Mouse (Mus musculus) myocyte (in vitro differentiated cells): ENCODE data around the gene Hnrnpu. TPM values are rescaled to one million over a fixed set of nuclear protein-coding genes. Genes with fewer than 3 reads are reported as not detected.

ENCODE experiments used
- H3K27me3 ChIP-seq: one replicate; pipeline ENCODE4 v1.6.1; 2011; ENCODE audit not compliant: control insufficient read depth, insufficient read depth, insufficient read length
- H3K36me3 ChIP-seq: one replicate; pipeline ENCODE4 v1.6.1; 2011; ENCODE audit not compliant: control insufficient read depth, insufficient read depth
- H3K4me2 ChIP-seq: one replicate; pipeline ENCODE4 v1.6.1; 2011; ENCODE audit warnings: low read depth, control low read depth
- H3K4me3 ChIP-seq: one replicate; pipeline ENCODE4 v1.5.1; 2011; ENCODE audit warnings: mild to moderate bottlenecking, control low read depth, moderate library complexity
- H3K79me2 ChIP-seq: one replicate; pipeline ENCODE4 v1.6.1; 2011; ENCODE audit not compliant: control insufficient read depth, insufficient read depth
- H3ac ChIP-seq: one replicate; pipeline ENCODE4 v1.6.1; 2011; ENCODE audit not compliant: control insufficient read depth, insufficient read length
- CEBPB ChIP-seq: IDR thresholded peaks from 2 replicates; pipeline ENCODE4 v1.6.1; 2011; ENCODE audit warnings: mild to moderate bottlenecking, moderate library complexity; ENCODE audit not compliant: poor library complexity, insufficient read depth, severe bottlenecking
- E2F4 ChIP-seq: IDR thresholded peaks from one replicate; pipeline ENCODE4 v1.6.1; 2011; ENCODE audit warnings: mild to moderate bottlenecking, control low read depth, moderate library complexity; ENCODE audit not compliant: insufficient read depth
- MAX ChIP-seq: IDR thresholded peaks from one replicate; pipeline ENCODE4 v1.6.1; 2011; ENCODE audit warnings: low read depth, mild to moderate bottlenecking, control low read depth
- MYOD1 ChIP-seq, 3 experiments: IDR thresholded peaks; one replicate each; pipeline ENCODE4 v1.6.1; 2011; ENCODE audit warnings: control low read depth in 2 of 3, low read depth in 2 of 3, mild to moderate bottlenecking in 2 of 3, moderate library complexity in 1 of 3; ENCODE audit not compliant: insufficient read length in 2 of 3, control insufficient read depth in 1 of 3
- MYOG ChIP-seq, 3 experiments: IDR thresholded peaks; one replicate each; pipeline ENCODE4 v1.6.1; 2011; ENCODE audit warnings: control low read depth in 2 of 3, low read depth in 2 of 3, mild to moderate bottlenecking in 2 of 3; ENCODE audit not compliant: insufficient read length in 2 of 3, control insufficient read depth in 1 of 3, insufficient read depth in 1 of 3
- POLR2A ChIP-seq: IDR thresholded peaks from one replicate; pipeline ENCODE4 v1.6.1; 2011; ENCODE audit warnings: low read depth, mild to moderate bottlenecking, control low read depth, moderate library complexity; ENCODE audit not compliant: insufficient read length
- POLR2AphosphoS2 ChIP-seq: IDR thresholded peaks from one replicate; pipeline ENCODE4 v1.6.1; 2011; ENCODE audit warnings: low read depth, control low read depth; ENCODE audit not compliant: insufficient read length
- REST ChIP-seq: IDR thresholded peaks from one replicate; pipeline ENCODE4 v1.6.1; 2011; ENCODE audit warnings: mild to moderate bottlenecking, control low read depth, moderate library complexity; ENCODE audit not compliant: insufficient read depth, insufficient read length
- SRF ChIP-seq: IDR thresholded peaks from one replicate; pipeline ENCODE4 v1.6.1; 2011; ENCODE audit warnings: low read depth; ENCODE audit not compliant: control insufficient read depth, insufficient read length
- TCF12 ChIP-seq: IDR thresholded peaks from one replicate; pipeline ENCODE4 v1.6.1; 2011; ENCODE audit warnings: mild to moderate bottlenecking, control low read depth; ENCODE audit not compliant: poor library complexity, insufficient read depth, severe bottlenecking
- TCF3 ChIP-seq: IDR thresholded peaks from one replicate; pipeline ENCODE4 v1.6.1; 2011; ENCODE audit warnings: low read depth, control low read depth; ENCODE audit not compliant: insufficient read length
- USF1 ChIP-seq: IDR thresholded peaks from one replicate; pipeline ENCODE4 v1.6.1; 2011; ENCODE audit warnings: low read depth, mild to moderate bottlenecking, control low read depth, moderate library complexity
- polyA plus RNA-seq: library from polyadenylated mRNA; unstranded; fragments of >200 nt; fragmentation: generic; extraction: Trizol; gene quantifications from one replicate; pipeline ENCODE4 v1.2.1, GENCODE M21; 2012; ENCODE audit warnings: missing spikeins

Gene Hnrnpu
- polyA plus RNA-seq, 1 experiment = 95.0 TPM

GRCm38 (mm10) chr1:178342612-178343011 lies 5.0 kb upstream of the Hnrnpu start:
- TF ChIP-seq MYOD1 (IDR thresholded peaks at IDR 0.05; ENCODE audit: control insufficient read depth in 1 of 3, insufficient read length in 2 of 3, low read depth in 2 of 3) (no peak), E2F4 (no peak), TCF12 (no peak), POLR2AphosphoS2 (no peak), REST (no peak), MYOG (IDR thresholded peaks at IDR 0.05; ENCODE audit: control insufficient read depth in 1 of 3, insufficient read depth in 1 of 3, insufficient read length in 2 of 3, low read depth in 2 of 3) (no peak), MAX (no peak)

GRCm38 (mm10) chr1:178342063-178342462 lies 4.5 kb upstream of the Hnrnpu start:
- Histone ChIP-seq H3K4me3 (no peak overlapping the region), H3ac (no peak overlapping the region), H3K79me2 (peaks cover 13% of the 10 kb centered on the region), H3K36me3 (no peaks in the 10 kb centered on the region), H3K27me3 (no peaks in the 10 kb centered on the region), H3K4me2 (no peak overlapping the region)
- TF ChIP-seq MAX (no peak), POLR2AphosphoS2 (no peak)

More at GRCm38 (mm10) chr1:178342612-178343011, 5.0 kb upstream of the Hnrnpu start:
- no peak overlapping the region for H3K4me3 ChIP-seq
- H3K36me3 ChIP-seq = no peaks in the 10 kb centered on the region
- H3K4me2 ChIP-seq = no peak overlapping the region
- no peak overlapping the region for H3ac ChIP-seq
- H3K27me3 ChIP-seq = no peaks in the 10 kb centered on the region
- peaks cover 9% of the 10 kb centered on the region for H3K79me2 ChIP-seq

GRCm38 (mm10) chr1:178341435-178341834 lies 3.8 kb upstream of the Hnrnpu start:
- Histone ChIP-seq H3K36me3 (no peaks in the 10 kb centered on the region), H3K4me2 (no peak overlapping the region), H3K4me3 (no peak overlapping the region), H3K27me3 (no peaks in the 10 kb centered on the region), H3ac (no peak overlapping the region), H3K79me2 (peaks cover 13% of the 10 kb centered on the region)
- TF ChIP-seq TCF3 = no peak
- TF ChIP-seq MYOG (IDR thresholded peaks at IDR 0.05; ENCODE audit: control insufficient read depth in 1 of 3, insufficient read depth in 1 of 3, insufficient read length in 2 of 3, low read depth in 2 of 3) = peak in 1 of 3 experiments; percentile 57
- no peak for TF ChIP-seq REST
- peak in 2 of 3 experiments; percentile 32 to 45 for TF ChIP-seq MYOD1 (IDR thresholded peaks at IDR 0.05; ENCODE audit: control insufficient read depth in 1 of 3, insufficient read length in 2 of 3, low read depth in 2 of 3)

- TF ChIP-seq E2F4 (no peak), CEBPB (no peak)
- Histone ChIP-seq H3K27me3 (no peaks in the 10 kb centered on the region), H3K79me2 (peaks cover 23% of the 10 kb centered on the region)
Observed at GRCm38 (mm10) chr1:178340213-178340612, 2.6 kb upstream of the Hnrnpu start.

GRCm38 (mm10) chr1:178338318-178338641 lies 683 bp upstream of the Hnrnpu start:
- Histone ChIP-seq H3K36me3 (peaks cover 28% of the 10 kb centered on the region), H3ac (peak overlapping the region; percentile 100), H3K4me3 (peak overlapping the region; percentile 83), H3K27me3 (no peaks in the 10 kb centered on the region), H3K79me2 (peaks cover 43% of the 10 kb centered on the region), H3K4me2 (peak overlapping the region; percentile 96)
- TF ChIP-seq MYOG (IDR thresholded peaks at IDR 0.05; ENCODE audit: control insufficient read depth in 1 of 3, insufficient read depth in 1 of 3, insufficient read length in 2 of 3, low read depth in 2 of 3) (no peak), POLR2A (no peak), SRF (no peak), MYOD1 (IDR thresholded peaks at IDR 0.05; ENCODE audit: control insufficient read depth in 1 of 3, insufficient read length in 2 of 3, low read depth in 2 of 3) (no peak), E2F4 (no peak), USF1 (no peak), POLR2AphosphoS2 (no peak), REST (no peak), CEBPB (no peak), TCF3 (no peak), MAX (no peak), TCF12 (no peak)

More at GRCm38 (mm10) chr1:178340213-178340612, 2.6 kb upstream of the Hnrnpu start:
- no peak overlapping the region for H3ac ChIP-seq
- no peak overlapping the region for H3K4me2 ChIP-seq
- H3K4me3 ChIP-seq = no peak overlapping the region
- H3K36me3 ChIP-seq = peaks cover 9% of the 10 kb centered on the region

- Histone ChIP-seq H3K4me2 (no peak overlapping the region), H3K4me3 (peak overlapping the region; percentile 83), H3K27me3 (no peaks in the 10 kb centered on the region), H3K79me2 (peaks cover 56% of the 10 kb centered on the region), H3K36me3 (peaks cover 42% of the 10 kb centered on the region), H3ac (peak overlapping the region; percentile 100)
- peak in 1 of 3 experiments; percentile 3 for TF ChIP-seq MYOG (IDR thresholded peaks at IDR 0.05; ENCODE audit: control insufficient read depth in 1 of 3, insufficient read depth in 1 of 3, insufficient read length in 2 of 3, low read depth in 2 of 3)
- no peak for TF ChIP-seq E2F4
- no peak for TF ChIP-seq SRF
- no peak for TF ChIP-seq USF1
- TF ChIP-seq MAX = no peak
- TF ChIP-seq CEBPB = no peak
- peak; percentile 58 for TF ChIP-seq POLR2A
- TF ChIP-seq POLR2AphosphoS2 = peak; percentile 76
- TF ChIP-seq TCF12 = no peak
Observed at GRCm38 (mm10) chr1:178336777-178337481, 668 bp downstream of the Hnrnpu start.
